Mouse (Mus musculus): ENCODE data around the gene Bcl10.
"Not testable (repeated sequence)": the region's sequence is repeated elsewhere in the genome, so short reads cannot be mapped to it uniquely, and the experiment has no call there.

Bcl10 gene

DNA sequence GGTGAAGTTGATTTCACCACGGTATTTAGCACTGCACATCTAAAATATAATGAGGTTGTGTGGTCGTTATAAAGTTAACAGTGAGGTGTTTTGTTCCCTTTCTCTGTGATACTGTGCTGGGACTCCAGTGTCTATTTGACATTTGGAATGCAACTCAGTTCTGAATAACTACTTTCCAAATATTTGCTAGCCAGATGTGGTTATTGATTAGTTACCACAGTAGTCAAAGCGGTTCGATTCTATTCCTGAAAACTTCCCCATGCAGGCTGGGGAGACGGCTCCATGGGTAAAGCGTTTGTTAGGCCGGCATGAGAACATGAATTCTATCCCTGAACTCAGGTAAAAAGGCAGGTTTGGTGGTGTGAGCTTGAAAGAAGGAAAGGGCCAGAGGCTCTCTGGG is 10.1 kb upstream of the Bcl10 start:
- no peak for DNase-seq (ENCODE audit: extremely low read depth, insufficient read length, low spot score)

DNA sequence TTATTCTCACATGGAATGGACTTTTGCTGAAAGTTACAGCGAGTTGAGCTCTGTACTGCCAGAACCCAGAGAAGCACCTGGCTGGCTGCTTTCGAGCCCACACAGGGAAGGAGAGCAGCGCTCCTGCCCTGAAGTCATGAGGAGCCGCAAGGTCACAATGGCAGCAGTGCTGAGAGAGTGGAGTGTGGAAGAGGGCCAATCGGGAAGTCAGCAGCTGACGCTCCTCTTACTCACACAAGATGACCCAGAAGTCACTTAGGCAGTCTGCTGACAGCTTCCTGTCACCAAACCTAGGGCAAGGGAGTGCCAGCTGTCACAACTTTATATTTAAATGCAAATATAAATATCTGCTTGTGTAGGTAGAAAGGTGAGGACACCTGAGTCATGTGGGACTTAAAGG is 9.3 kb upstream of the Bcl10 start:
- DNase-seq (ENCODE audit: extremely low read depth, insufficient read length, low spot score) = no peak

GRCm38 (mm10) chr3:145913942-145914341 is 8.7 kb upstream of the Bcl10 start:
- not testable (repeated sequence) for DNase-seq (ENCODE audit: extremely low read depth, insufficient read length, low spot score)

DNA sequence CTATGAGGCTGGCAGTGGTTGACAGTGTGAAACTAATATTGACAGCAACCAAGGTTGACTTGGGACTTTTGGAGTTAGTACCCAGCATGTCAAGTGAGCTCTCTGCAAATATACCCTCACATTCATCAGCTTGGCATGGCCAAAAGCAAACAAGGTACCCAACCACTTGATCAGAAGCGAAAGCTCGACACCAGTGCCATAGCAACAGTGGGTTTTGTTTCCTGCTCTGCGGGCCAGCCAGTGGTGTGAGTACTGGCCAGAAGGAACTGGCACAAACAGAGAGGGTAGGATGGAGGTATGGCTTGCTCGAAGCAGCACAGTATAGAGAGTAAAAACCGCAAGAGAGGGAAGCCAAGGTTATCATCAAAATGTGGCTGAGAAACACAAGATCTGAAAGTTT is 6.2 kb upstream of the Bcl10 start:
- no peak for DNase-seq (ENCODE audit: extremely low read depth, insufficient read length, low spot score)

- peak; percentile 48 for DNase-seq (ENCODE audit: extremely low read depth, insufficient read length, low spot score)
These were observed 5.8 kb upstream of the Bcl10 start for GRCm38 (mm10) chr3:145916826-145917225.

DNA sequence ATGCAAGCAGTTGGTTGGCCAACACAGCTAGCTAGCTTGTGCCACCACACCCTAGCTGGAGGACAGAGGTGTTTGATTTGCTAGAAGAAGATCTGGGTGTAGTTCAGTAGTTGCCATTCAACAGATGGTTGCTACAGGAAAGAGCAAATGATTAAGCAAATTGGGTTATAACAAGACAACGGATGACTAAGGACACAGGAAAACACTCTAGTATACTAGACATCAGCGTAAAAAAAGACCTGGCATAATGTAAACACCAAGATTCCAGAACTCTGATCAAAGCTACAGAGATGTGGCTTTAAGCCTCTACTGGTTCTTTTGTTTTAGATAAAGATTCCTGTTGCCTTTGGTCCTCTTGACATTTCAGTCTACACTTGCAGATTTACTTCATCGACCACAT is 367 bp downstream of the Bcl10 start:
- no peak for DNase-seq (ENCODE audit: extremely low read depth, insufficient read length, low spot score)

- peak; percentile 100 for DNase-seq (ENCODE audit: extremely low read depth, insufficient read length, low spot score)
These were observed 1.4 kb downstream of the Bcl10 start for GRCm38 (mm10) chr3:145923874-145924577.

DNA sequence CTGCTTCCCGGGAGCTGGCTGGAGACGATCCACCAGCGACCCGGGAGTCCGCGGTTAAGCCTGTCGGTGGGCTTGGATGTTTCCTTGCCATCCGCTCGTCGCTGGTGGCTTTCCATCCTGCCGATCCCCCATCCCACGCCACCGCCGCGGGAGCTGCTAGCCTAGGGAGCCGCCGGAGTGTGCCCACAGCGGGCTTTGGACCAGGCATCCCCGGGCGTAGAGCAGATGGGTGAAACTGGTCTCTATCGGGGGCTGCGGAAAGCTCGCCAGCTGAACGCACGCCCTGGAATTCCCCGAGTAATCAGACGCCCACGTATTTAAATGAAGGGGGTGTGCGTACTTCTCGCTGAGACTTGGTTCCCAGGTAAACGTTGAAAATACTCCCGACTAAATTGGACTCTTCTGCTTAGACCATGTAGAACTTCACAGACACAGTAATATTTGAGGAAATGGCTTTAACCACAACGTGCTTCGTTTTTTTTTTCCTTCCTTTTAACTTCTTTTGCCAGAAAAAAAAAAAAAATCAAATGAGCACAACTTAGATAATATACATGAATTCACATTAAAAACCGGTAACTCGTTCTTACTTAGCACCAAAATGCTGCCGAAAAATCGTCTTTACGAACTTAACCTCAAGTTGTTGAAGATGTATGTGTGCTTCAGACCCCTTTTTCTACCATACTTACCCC is 2.2 kb downstream of the Bcl10 start:
- no peak for DNase-seq (ENCODE audit: extremely low read depth, insufficient read length, low spot score)

DNA sequence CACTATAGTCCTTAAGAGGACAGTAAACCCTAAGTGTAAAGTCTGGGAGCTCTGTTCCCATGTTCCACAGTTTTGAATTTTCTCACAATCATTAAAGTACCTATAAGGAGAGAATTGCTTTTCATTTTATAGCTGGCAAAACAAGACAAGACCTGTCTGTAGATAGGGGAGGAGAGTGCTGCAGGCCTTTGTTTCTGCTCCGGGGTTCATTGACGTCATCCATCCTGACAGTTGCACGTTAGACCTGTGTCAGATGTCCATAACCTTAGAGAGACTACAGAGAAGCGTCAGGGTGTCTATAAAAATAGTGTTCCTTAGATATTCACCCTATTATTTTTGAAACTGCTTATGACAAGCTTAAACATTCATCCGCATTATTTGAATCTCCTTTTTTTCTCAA is 2.9 kb downstream of the Bcl10 start:
- no peak for DNase-seq (ENCODE audit: extremely low read depth, insufficient read length, low spot score)

DNA sequence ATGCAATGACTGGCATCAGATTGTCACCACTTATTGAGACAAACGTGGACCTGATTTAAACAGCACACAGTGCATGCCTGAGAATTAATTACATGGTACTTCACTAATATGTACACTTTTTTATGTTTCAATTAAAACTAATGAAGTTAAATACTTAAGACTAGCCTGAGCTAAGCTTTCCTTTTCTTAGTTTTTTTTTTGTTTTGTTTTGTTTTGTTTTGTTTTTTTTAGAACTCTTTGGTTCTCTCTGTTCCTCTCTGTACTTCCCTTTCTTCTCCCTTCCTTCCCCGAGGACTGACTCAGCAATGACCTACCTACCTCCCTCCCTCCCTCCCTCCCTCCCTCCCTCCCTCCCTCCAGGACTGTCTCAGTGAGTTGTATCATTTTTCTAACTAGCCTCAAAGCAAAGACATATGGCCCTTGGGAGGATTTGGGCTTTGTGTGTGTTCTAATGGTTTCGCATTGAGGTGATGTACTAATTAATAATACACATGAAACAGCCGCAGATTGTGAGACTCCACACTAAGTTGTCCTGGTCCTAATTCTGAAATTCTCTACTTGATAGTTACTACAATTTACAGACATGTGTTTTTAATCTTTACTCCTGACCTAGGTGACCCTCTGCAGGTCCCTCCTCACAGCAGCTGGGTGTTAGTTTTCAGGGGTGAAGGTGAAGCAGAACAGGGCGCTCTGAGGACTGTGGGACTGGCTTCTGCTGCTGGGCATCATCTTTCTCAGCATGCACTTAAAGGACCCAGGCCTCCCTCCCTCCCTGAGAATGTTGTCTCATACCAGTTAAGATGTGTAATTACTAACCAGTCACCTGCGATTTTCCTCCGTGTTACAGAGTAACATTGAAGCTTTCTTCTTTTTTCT is 7.2 kb downstream of the Bcl10 start:
- no peak for DNase-seq (ENCODE audit: extremely low read depth, insufficient read length, low spot score)

- no peak for DNase-seq (ENCODE audit: extremely low read depth, insufficient read length, low spot score)
These were observed 11.2 kb downstream of the Bcl10 start for GRCm38 (mm10) chr3:145933845-145934244.

GRCm38 (mm10) chr3:145937505-145938404 is 15.2 kb downstream of the Bcl10 start, which contains the start of gene 2410004B18Rik:
TSS of gene 2410004B18Rik (plus strand) at chr3:145938014.
- peak; percentile 91 for DNase-seq (ENCODE audit: extremely low read depth, insufficient read length, low spot score)

GRCm38 (mm10) chr3:145938405-145939349 is 16.1 kb downstream of the Bcl10 start:
- no peak for DNase-seq (ENCODE audit: extremely low read depth, insufficient read length, low spot score)

- DNase-seq (ENCODE audit: extremely low read depth, insufficient read length, low spot score) = no peak
These were observed 16.8 kb downstream of the Bcl10 start for GRCm38 (mm10) chr3:145939402-145939801.

DNA sequence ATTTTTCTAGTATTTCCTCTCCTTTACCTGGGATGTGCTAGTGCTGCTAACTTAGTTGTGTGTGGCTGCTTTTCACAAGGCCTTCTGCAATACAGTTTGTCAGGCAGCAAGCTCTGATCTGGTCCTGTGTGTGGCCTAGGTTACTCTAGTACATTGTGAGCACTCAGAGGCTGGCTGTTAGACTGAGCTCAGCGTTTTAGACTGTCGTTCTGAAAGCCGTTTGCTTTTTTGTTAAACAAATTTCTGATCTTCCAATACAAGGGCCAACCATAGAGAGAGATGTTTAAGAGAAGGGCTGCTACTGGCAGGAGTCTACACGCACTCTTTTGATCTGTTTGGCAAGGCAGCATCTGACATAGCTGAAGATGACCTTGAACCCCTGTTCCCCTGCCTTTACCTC is 17.4 kb downstream of the Bcl10 start:
- DNase-seq (ENCODE audit: extremely low read depth, insufficient read length, low spot score) = no peak

- peak; percentile 34 for DNase-seq (ENCODE audit: extremely low read depth, insufficient read length, low spot score)
These were observed 19.4 kb downstream of the Bcl10 start for GRCm38 (mm10) chr3:145941971-145942370.

GRCm38 (mm10) chr3:145944348-145944747 is 21.7 kb downstream of the Bcl10 start:
- DNase-seq (ENCODE audit: extremely low read depth, insufficient read length, low spot score) = no peak

- DNase-seq (ENCODE audit: extremely low read depth, insufficient read length, low spot score) = no peak
These were observed 23.3 kb downstream of the Bcl10 start for GRCm38 (mm10) chr3:145945904-145946303.

- DNase-seq (ENCODE audit: extremely low read depth, insufficient read length, low spot score) = no peak
These were observed 24.1 kb downstream of the Bcl10 start for GRCm38 (mm10) chr3:145946654-145947053.

Measured in 3134 (cell line).